Mouse (Mus musculus) cerebellum, adult 11-12 months (tissue): ENCODE measurements around the gene Vmn1r226.

Experiments
- DNase-seq: peaks from one replicate; pipeline ENCODE4 v3.0.0; 2022

Gene Vmn1r226

GRCm38 (mm10) chr17:20682543-20682942 lies at the start of gene Vmn1r226:
Vmn1r226 (plus strand) TSS chr17:20682843.
- no peak for DNase-seq

DNA sequence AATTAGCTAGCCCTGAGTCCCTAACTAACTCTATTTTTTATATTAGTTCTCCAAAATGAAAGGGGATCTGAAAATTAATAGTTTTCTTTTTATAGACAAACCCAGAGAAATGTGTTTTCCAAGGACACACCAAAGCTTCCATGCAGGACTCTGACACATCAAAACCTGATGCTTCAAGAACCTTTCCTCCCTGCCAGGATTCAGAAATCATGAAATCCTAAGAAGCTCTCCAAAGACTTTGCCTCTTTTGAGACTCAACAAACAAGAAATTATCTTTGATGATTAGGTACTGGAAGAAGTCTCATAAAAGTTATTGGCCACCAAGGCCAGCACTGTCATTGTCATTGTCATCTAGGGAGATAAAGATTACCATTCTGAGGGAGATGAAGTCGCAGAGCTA lies 46.9 kb downstream of the Vmn1r226 start, which contains the start of gene Vmn1r227:
Gene Vmn1r227, plus strand, starts transcription at position 301 of the 400 bp plus-strand sequence.
- no peak for DNase-seq
